ENCODE assay signal across 20 mouse cellular contexts in genomic region chr13:48587354-48587753, GRCm38 (mm10). TPM values are rescaled to one million over a fixed set of nuclear protein-coding genes. Genes with fewer than 3 reads are reported as not detected.
DNase-seq lines count a peak whose midpoint lies in the region; ATAC-seq and TF ChIP-seq lines count a peak whose summit lies in the region.
"Had no signal": no experiment of that assay in that cellular context is flagged by ENCODE, and none has a peak within 500 bp of the region (broad histone marks: within the 10 kb centered on the region; RNA-seq: fewer than 3 reads in every experiment).

No protein-coding gene starts in this region.

- 83% methylated on average over 11 of the region's 11 CpGs for WGBS in intestine, embryonic 14.5 days
- 70% methylated on average over 11 of the region's 11 CpGs for WGBS in intestine, postnatal 0 days
- 57% methylated on average over 11 of the region's 11 CpGs for WGBS in lung, postnatal 0 days

- no peak for ATAC-seq in intestine, embryonic 14.5 days (replicated peaks; ENCODE audit: low FRiP score, low TSS enrichment, low read depth)
- ATAC-seq in intestine, postnatal 0 days, result no peak
- ATAC-seq in lung, postnatal 0 days, result peak; percentile 12; the same call in 1 of the 2 replicates
- ATAC-seq: forebrain, embryonic 15.5 days; hindbrain, postnatal 0 days had no signal

- TF ChIP-seq EP300 in lung, postnatal 0 days (IDR thresholded peaks at IDR 0.05), result no peak

- H3K4me2 ChIP-seq in intestine, embryonic 14.5 days (ENCODE audit: low read length), result no peak overlapping the region
- H3K4me2 ChIP-seq in intestine, postnatal 0 days (replicated peaks; ENCODE audit: low read depth), result no peak overlapping the region
- H3K4me2 ChIP-seq in lung, postnatal 0 days (replicated peaks; ENCODE audit: low read depth, low read length), result no peak overlapping the region
- H3K4me2 ChIP-seq: embryonic facial prominence, embryonic 12.5 days; forebrain, embryonic 15.5 days; hindbrain, embryonic 12.5 days had no signal

- H3K4me1 ChIP-seq in intestine, embryonic 14.5 days (replicated peaks; ENCODE audit: control insufficient read depth, insufficient read depth, low read length), result no peaks in the 10 kb centered on the region
- no peaks in the 10 kb centered on the region for H3K4me1 ChIP-seq in intestine, postnatal 0 days (replicated peaks; ENCODE audit: control insufficient read depth, insufficient read depth, low read length)
- H3K4me1 ChIP-seq in lung, postnatal 0 days (ENCODE audit: insufficient read depth, low read depth, low read length), result no peaks in the 10 kb centered on the region
- H3K4me1 ChIP-seq: embryonic facial prominence, embryonic 12.5 days; forebrain, embryonic 15.5 days; hindbrain, embryonic 12.5 days had no signal

- no peak overlapping the region for H3K4me3 ChIP-seq in intestine, embryonic 14.5 days (ENCODE audit: low read depth, low read length)
- no peak overlapping the region for H3K4me3 ChIP-seq in intestine, postnatal 0 days (ENCODE audit: low read depth, low read length)
- no peak overlapping the region for H3K4me3 ChIP-seq in lung, postnatal 0 days (ENCODE audit: low read depth, low read length)
- H3K4me3 ChIP-seq: embryonic facial prominence, embryonic 12.5 days; forebrain, embryonic 15.5 days; heart, adult 2 months; hindbrain, embryonic 12.5 days had no signal

- no peak overlapping the region for H3K9ac ChIP-seq in intestine, embryonic 14.5 days (ENCODE audit: low read length)
- H3K9ac ChIP-seq in intestine, postnatal 0 days (ENCODE audit: low read depth, low read length), result no peak overlapping the region
- H3K9ac ChIP-seq in lung, postnatal 0 days (replicated peaks; ENCODE audit: low read depth), result no peak overlapping the region
- H3K9ac ChIP-seq: embryonic facial prominence, embryonic 12.5 days; forebrain, embryonic 15.5 days; hindbrain, embryonic 12.5 days had no signal

- H3K27ac ChIP-seq in intestine, embryonic 14.5 days (ENCODE audit: low read depth), result no peak overlapping the region
- H3K27ac ChIP-seq in intestine, postnatal 0 days (ENCODE audit: low read depth, low read length), result no peak overlapping the region
- H3K27ac ChIP-seq in lung, postnatal 0 days (ENCODE audit: low read length), result no peak overlapping the region
- H3K27ac ChIP-seq: embryonic facial prominence, embryonic 12.5 days; forebrain, embryonic 15.5 days; heart, adult 2 months; hindbrain, embryonic 12.5 days; hindbrain, postnatal 0 days had no signal

- peak; percentile 28 for DNase-seq in intestine, embryonic 14.5 days (ENCODE audit: low spot score)
- DNase-seq in lung, postnatal 0 days (ENCODE audit: low spot score), result no peak
- no peak for DNase-seq in lung, postnatal 10 days
- DNase-seq in 3T3-L1 (ENCODE audit: low read depth, low spot score), result peak; percentile 49
- peak; percentile 20 for DNase-seq in yolk sac, embryonic 10.5 days (ENCODE audit: low spot score)
- no peak for DNase-seq in spleen, postnatal 14 days (ENCODE audit: low spot score in 2 of 2)
- DNase-seq: adrenal gland, postnatal 10 days; B cell, adult 2 months; cerebellum, adult 11-12 months; cerebellum, adult 9-10 months; cerebellum, postnatal 25 days; gastrocnemius, postnatal 10 days; heart, adult 2 months; heart, postnatal 10 days; heart, postnatal 4 days had no signal

- no peak for TF ChIP-seq CTCF in intestine, postnatal 0 days (IDR thresholded peaks at IDR 0.05; ENCODE audit: low read depth)
- no peak for TF ChIP-seq CTCF in lung, postnatal 0 days (IDR thresholded peaks at IDR 0.05)

- peaks cover 7% of the 10 kb centered on the region for H3K36me3 ChIP-seq in intestine, embryonic 14.5 days (ENCODE audit: control insufficient read depth, insufficient read depth, low read length)
- no peaks in the 10 kb centered on the region for H3K36me3 ChIP-seq in intestine, postnatal 0 days (ENCODE audit: control insufficient read depth, insufficient read depth)
- no peaks in the 10 kb centered on the region for H3K36me3 ChIP-seq in lung, postnatal 0 days (ENCODE audit: insufficient read depth, low read length)

- no peaks in the 10 kb centered on the region for H3K27me3 ChIP-seq in intestine, embryonic 14.5 days (replicated peaks; ENCODE audit: control insufficient read depth, insufficient read depth, low read length)
- no peaks in the 10 kb centered on the region for H3K27me3 ChIP-seq in intestine, postnatal 0 days (replicated peaks; ENCODE audit: control insufficient read depth, insufficient read depth, low read length)
- no peaks in the 10 kb centered on the region for H3K27me3 ChIP-seq in lung, postnatal 0 days (replicated peaks; ENCODE audit: insufficient read depth, low read length)
- H3K27me3 ChIP-seq: embryonic facial prominence, embryonic 12.5 days; forebrain, embryonic 15.5 days; hindbrain, embryonic 12.5 days had no signal

- H3K9me3 ChIP-seq in intestine, embryonic 14.5 days (ENCODE audit: control insufficient read depth, low read length), result no peaks in the 10 kb centered on the region
- H3K9me3 ChIP-seq in intestine, postnatal 0 days (ENCODE audit: control insufficient read depth), result no peaks in the 10 kb centered on the region
- no peaks in the 10 kb centered on the region for H3K9me3 ChIP-seq in lung, postnatal 0 days (ENCODE audit: low read length)
- H3K9me3 ChIP-seq: embryonic facial prominence, embryonic 12.5 days; forebrain, embryonic 15.5 days; hindbrain, embryonic 12.5 days had no signal

RNA-seq across cellular contexts. Expression of gene Ptpdc1, which starts 38.1 kb away (rescaled TPM):
- polyA plus RNA-seq in intestine, embryonic 14.5 days (2014; fragmentation: Nextera tagmentation; extraction: Ambion mirVana), result 9.9 and 10.0 TPM in 2 replicates
- 1.9 and 2.5 TPM in 2 replicates for polyA plus RNA-seq in intestine, postnatal 0 days (2015; fragmentation: Nextera tagmentation; extraction: Ambion mirVana)
- polyA plus RNA-seq in lung, postnatal 0 days (2015; fragmentation: Nextera tagmentation; extraction: Ambion mirVana), result 6.2 and 6.3 TPM in 2 replicates

Comparison
In these comparisons a context has a peak if more than half of its experiments do, and no peak if none do; other contexts are left out.
1. DNase-seq: peak in intestine, embryonic 14.5 days (single experiment), 3T3-L1 (single experiment) and yolk sac, embryonic 10.5 days (single experiment); none in lung, postnatal 0 days (single experiment), lung, postnatal 10 days (single experiment) and spleen, postnatal 14 days (0 of 2).